Mouse (Mus musculus) T-cell, adult 2 months (primary cell): ENCODE results near the gene Ehbp1l1.
"Not testable (repeated sequence)": the region's sequence is repeated elsewhere in the genome, so short reads cannot be mapped to it uniquely, and the experiment has no call there.

ENCODE experiments used
- DNase-seq: peaks from one replicate; pipeline ENCODE4 v3.0.0; 2022; ENCODE audit warnings: low spot score

Gene Ehbp1l1

DNA sequence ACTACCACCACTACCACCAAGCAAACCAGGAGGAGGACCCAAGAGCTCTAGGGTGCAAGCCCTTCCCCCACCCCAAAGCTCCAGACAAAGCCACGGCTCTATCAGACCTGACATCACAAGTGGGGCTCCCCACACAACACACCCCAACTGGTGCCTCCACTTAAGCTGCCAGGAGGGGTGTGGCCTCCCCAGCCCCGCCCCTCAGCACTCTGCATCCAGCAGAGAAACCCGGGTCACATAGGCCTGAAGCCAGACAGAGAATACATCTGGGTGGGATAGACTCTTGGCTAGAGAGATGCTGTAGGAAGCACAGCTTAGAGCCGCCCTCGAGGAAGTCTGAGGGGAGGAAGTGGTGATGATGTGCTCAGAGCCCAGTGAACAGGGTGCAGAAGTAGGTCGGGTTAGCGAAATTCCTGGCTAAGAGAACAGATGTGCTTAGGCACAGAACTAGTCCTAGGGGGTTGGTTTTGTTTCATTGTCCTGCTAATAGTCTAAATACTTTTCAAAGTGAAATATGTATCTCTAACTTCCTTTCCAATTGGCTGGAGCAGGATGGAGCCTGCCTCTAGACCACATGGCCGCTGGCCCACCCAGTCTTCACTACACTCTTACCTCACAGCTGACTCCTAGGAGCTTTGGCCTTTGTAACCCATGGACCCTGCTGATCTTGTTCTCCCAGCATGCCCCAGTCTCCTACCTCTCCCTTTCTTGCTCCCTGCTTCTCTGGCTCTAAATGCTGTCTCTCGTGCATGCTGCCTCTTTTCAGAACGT is 21.1 kb downstream of the Ehbp1l1 start:
- peak; percentile 60 for DNase-seq

DNA sequence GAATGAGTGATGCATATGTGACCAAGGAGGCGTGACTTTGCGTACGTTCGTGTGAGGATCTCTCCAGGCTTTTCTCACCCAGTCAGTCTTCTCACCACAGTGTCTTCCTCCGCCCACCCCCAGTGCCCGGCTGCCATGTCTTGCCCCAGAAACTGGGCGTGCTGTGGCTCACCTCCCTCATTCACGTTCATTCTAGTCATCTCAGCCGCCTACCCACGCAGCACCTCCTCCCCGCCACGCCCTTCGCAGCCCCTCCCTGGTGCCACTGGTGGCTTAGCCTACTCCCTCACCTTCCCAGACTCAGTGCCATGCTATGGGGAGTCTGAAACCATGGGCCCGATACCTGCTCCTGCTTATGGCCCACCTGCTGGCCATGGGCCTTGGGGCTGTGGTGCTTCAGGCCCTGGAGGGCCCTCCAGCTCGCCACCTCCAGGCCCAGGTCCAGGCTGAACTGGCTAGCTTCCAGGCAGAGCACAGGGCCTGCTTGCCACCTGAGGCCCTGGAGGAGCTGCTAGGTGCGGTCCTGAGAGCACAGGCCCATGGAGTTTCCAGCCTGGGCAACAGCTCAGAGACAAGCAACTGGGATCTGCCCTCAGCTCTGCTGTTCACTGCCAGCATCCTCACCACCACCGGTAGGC is 21.8 kb downstream of the Ehbp1l1 start, which contains the start of gene Kcnk7:
Kcnk7 (plus strand) TSS at position 205 of the 638 bp plus-strand sequence.
- DNase-seq: peak; percentile 62

DNA sequence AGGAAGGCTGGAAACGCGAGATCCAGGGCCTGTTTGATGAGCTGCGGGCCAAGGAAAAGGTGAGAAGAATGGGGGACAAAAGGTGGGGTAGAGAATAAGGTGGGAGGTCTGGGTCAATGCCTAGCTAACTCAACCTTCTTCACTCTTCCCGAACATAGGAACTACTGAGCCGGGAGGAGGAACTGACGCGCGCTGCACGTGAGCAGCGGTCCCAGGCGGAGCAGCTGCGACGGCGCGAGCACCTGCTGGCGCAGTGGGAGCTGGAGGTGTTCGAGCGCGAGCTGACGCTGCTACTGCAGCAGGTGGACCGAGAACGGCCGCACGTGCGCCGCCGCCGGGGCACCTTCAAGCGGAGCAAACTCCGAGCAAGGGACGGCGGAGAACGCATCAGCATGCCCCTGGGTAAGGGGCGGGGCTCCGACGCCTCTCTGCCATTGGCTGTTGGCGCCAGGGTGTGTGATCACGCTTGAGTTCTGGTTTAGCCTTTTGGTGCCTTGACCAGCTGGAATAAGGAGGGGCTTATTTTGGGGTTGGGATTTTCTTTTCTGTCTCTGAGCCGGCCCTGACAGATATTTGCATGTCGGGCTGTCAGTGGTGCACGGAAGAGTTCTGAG is 30.2 kb downstream of the Ehbp1l1 start:
- DNase-seq: no peak

DNA sequence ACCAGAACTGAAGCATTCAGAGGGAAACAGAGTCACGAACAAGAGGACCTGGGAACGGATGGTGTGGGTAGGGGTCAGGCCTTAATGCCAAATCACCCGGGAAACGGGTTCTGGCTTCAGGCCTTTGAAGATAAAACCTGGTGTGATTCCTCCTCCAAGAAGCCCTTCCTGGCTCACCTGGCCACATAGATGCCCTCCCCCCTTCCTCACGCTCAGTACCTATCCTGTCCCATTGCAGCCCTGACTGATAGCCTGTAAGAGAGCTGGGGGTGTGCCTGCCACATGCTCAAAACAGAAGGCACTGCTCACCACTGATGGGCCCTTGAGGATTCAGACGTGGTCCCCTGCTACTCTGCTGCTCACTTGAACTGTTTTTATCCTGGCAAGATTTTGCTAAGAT is 32.3 kb downstream of the Ehbp1l1 start:
- no peak for DNase-seq

- DNase-seq: no peak
These were observed 33.2 kb downstream of the Ehbp1l1 start for GRCm38 (mm10) chr19:5692913-5693396.

GRCm38 (mm10) chr19:5692086-5692912 is 33.8 kb downstream of the Ehbp1l1 start:
- DNase-seq: no peak

- DNase-seq: no peak
These were observed 34.5 kb downstream of the Ehbp1l1 start for GRCm38 (mm10) chr19:5691601-5692000.

GRCm38 (mm10) chr19:5690343-5690735 is 35.8 kb downstream of the Ehbp1l1 start:
- DNase-seq: no peak

- DNase-seq: peak; percentile 86
These were observed 36.4 kb downstream of the Ehbp1l1 start for GRCm38 (mm10) chr19:5689565-5690342.

DNA sequence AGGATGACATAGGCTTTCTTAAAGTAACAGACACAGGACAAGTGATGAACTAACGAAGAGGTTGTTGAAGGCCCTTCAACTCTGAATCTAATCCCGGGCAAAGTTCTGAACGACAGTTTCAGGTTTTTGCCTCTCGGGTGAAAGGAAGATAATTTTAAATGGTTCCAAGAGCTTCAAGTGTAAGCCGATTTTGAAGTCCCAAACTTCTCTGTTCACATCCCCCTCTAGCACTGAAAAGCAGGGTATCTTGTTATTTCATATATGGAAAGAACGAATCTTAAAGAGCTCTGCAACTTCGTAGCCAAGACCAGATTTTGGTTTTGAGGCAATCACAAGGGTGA is 37.1 kb downstream of the Ehbp1l1 start:
- DNase-seq: no peak

GRCm38 (mm10) chr19:5688200-5689087 is 37.7 kb downstream of the Ehbp1l1 start, which contains the start of the genes Map3k11 and Pcnx3:
TSS of gene Map3k11 (plus strand) at chr19:5688742.
TSS of gene Pcnx3 (minus strand) at chr19:5688908.
- peak; percentile 98 for DNase-seq

GRCm38 (mm10) chr19:5687738-5688137 is 38.4 kb downstream of the Ehbp1l1 start:
- DNase-seq: no peak

DNA sequence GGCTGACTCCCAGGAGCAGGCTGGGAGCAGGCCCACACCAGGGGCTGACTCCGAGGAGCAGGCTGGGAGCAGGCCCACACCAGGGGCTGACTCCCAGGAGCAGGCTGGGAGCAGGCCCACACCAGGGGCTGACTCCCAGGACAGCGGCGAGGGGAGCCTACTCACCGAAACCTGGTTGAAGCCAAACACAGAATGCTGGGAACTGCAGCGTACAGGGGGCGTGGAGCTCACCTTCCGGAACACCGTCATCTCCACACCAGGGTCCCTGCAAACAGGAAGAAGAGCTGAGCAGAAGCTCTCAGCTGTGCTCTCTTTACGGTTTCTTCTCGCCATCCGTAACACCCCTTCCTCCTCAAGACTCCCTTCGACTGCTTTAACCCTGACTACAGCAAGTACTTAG is 39.2 kb downstream of the Ehbp1l1 start:
- DNase-seq: not testable (repeated sequence)

DNA sequence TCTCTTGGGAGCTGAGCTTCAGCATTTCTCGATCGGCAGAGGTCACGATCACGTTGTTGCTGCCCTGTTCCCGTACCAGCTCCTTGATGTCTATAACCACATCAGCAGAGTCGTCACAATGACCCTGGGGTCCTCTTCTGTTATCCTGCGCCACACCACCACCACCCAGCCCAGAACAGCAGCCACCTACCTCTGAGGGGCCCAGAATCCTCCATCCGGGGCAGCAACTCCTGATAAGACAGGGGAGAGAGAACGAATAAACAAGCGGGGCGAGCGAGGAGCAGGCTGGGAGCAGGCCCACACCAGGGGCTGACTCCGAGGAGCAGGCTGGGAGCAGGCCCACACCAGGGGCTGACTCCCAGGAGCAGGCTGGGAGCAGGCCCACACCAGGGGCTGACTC is 39.7 kb downstream of the Ehbp1l1 start:
- no peak for DNase-seq

- DNase-seq: no peak
These were observed 40.3 kb downstream of the Ehbp1l1 start for GRCm38 (mm10) chr19:5685861-5686260.

GRCm38 (mm10) chr19:5685431-5685830 is 40.7 kb downstream of the Ehbp1l1 start:
- no peak for DNase-seq

GRCm38 (mm10) chr19:5684985-5685384 is 41.1 kb downstream of the Ehbp1l1 start:
- DNase-seq: no peak

DNA sequence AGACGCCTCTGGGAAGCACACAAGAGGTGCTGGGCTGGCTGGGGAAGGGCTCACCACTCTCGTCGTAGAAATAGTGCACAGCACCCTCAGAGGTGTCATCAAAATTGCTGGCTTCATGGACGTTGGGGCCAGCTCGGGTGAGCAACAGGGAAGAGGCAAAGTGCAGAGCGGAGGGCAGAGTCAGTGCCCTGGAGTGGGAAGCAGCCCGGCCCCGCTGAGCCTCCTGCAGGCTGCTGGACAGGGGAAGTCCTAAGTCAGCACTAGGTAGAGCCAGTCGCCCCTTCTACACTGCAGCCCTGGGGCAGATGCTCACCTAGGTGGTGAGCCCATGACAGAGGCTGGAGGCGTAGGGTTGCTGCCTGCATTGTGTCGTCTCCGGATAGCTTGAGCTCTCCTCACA is 41.9 kb downstream of the Ehbp1l1 start:
- no peak for DNase-seq

DNA sequence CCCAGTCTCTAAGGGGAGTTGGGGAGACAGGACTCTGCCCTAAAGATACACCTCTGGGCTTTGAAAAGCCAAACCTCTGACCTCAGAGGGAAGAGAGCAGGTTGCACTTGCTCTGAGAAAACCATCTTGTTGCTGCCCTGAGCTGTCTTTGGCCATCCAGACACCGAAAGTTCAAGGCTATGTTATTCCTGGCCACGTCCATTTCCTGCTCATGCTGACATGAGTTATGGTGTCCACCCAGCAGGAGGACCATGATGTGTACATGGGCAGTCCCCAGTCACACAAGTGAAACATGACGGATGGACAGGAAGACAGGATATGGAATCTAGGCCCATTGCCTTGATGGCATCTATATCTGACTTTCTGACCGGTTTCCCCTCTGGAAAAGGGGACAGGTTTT is 45.7 kb downstream of the Ehbp1l1 start:
- no peak for DNase-seq

GRCm38 (mm10) chr19:5668372-5668771 is 57.7 kb downstream of the Ehbp1l1 start:
- DNase-seq: no peak
